Mouse (Mus musculus) E14TG2a.4 (cell line): Measurements from ENCODE around the gene Mtx1.

Experiments used
- H3K27me3 ChIP-seq: 2 replicates; pipeline ENCODE4 v1.6.1; 2014; ENCODE audit warnings: low read length, control low read depth; ENCODE audit not compliant: insufficient read depth
- H3K36me3 ChIP-seq: 2 replicates; pipeline ENCODE4 v1.6.1; 2014; ENCODE audit warnings: low read length, control low read depth; ENCODE audit not compliant: insufficient read depth
- H3K4me1 ChIP-seq: replicated peaks from 2 replicates; pipeline ENCODE4 v1.6.1; 2014; ENCODE audit warnings: low read depth, low read length, control low read depth
- H3K4me3 ChIP-seq: replicated peaks from 2 replicates; pipeline ENCODE4 v1.5.1; 2014; ENCODE audit warnings: mild to moderate bottlenecking, low read length
- H3K9me3 ChIP-seq: 2 replicates; pipeline ENCODE4 v1.6.1; 2014; ENCODE audit warnings: low read length, control low read depth
- CTCF ChIP-seq: conservative IDR thresholded peaks from 2 replicates; pipeline ENCODE4 v1.5.1; 2014; ENCODE audit warnings: low read length
- NANOG ChIP-seq: IDR thresholded peaks from 2 replicates; pipeline ENCODE4 v1.6.1; 2014; ENCODE audit warnings: borderline replicate concordance, low read length, mixed read lengths
- POU5F1 ChIP-seq: IDR thresholded peaks from 2 replicates; pipeline ENCODE4 v1.6.1; 2014; ENCODE audit warnings: low read length, borderline replicate concordance

The Mtx1 gene

GRCm38 (mm10) chr3:89233562-89234110, 6.7 kb upstream of the Mtx1 start:
- TF ChIP-seq NANOG (no peak), CTCF (no peak), POU5F1 (no peak)

GRCm38 (mm10) chr3:89232614-89233013, 5.7 kb upstream of the Mtx1 start:
- H3K36me3 ChIP-seq = no peaks in the 10 kb centered on the region
- H3K4me3 ChIP-seq = no peak overlapping the region
- peaks cover 51% of the 10 kb centered on the region for H3K27me3 ChIP-seq
- TF ChIP-seq CTCF (no peak), NANOG (no peak), POU5F1 (no peak)
- H3K4me1 ChIP-seq = peaks cover 83% of the 10 kb centered on the region
- H3K9me3 ChIP-seq = no peaks in the 10 kb centered on the region

More at GRCm38 (mm10) chr3:89233562-89234110, 6.7 kb upstream of the Mtx1 start:
- Histone ChIP-seq H3K27me3 (peaks cover 61% of the 10 kb centered on the region), H3K36me3 (no peaks in the 10 kb centered on the region), H3K4me1 (peaks cover 87% of the 10 kb centered on the region), H3K9me3 (no peaks in the 10 kb centered on the region), H3K4me3 (no peak overlapping the region)

- H3K36me3 ChIP-seq = no peaks in the 10 kb centered on the region
- H3K27me3 ChIP-seq = peaks cover 44% of the 10 kb centered on the region
- peaks cover 82% of the 10 kb centered on the region for H3K4me1 ChIP-seq
- no peak overlapping the region for H3K4me3 ChIP-seq
- TF ChIP-seq POU5F1 (no peak), NANOG (no peak), CTCF (no peak)
- H3K9me3 ChIP-seq = no peaks in the 10 kb centered on the region
These were observed 4.9 kb upstream of the Mtx1 start for GRCm38 (mm10) chr3:89231772-89232275.

GRCm38 (mm10) chr3:89231345-89231744, 4.5 kb upstream of the Mtx1 start:
- Histone ChIP-seq H3K4me3 (no peak overlapping the region), H3K9me3 (no peaks in the 10 kb centered on the region), H3K4me1 (peaks cover 83% of the 10 kb centered on the region), H3K27me3 (peaks cover 40% of the 10 kb centered on the region), H3K36me3 (no peaks in the 10 kb centered on the region)
- TF ChIP-seq CTCF (no peak), POU5F1 (no peak), NANOG (no peak)

- peaks cover 32% of the 10 kb centered on the region for H3K27me3 ChIP-seq
- peaks cover 81% of the 10 kb centered on the region for H3K4me1 ChIP-seq
- H3K36me3 ChIP-seq = no peaks in the 10 kb centered on the region
- TF ChIP-seq POU5F1 = no peak
- no peak for TF ChIP-seq CTCF
- TF ChIP-seq NANOG = no peak
- no peaks in the 10 kb centered on the region for H3K9me3 ChIP-seq
- H3K4me3 ChIP-seq = no peak overlapping the region
These were observed 3.7 kb upstream of the Mtx1 start for GRCm38 (mm10) chr3:89230561-89230960.

GRCm38 (mm10) chr3:89229276-89229675, 2.4 kb upstream of the Mtx1 start:
- TF ChIP-seq POU5F1 = no peak
- TF ChIP-seq NANOG = no peak
- no peak for TF ChIP-seq CTCF
- no peaks in the 10 kb centered on the region for H3K36me3 ChIP-seq
- H3K27me3 ChIP-seq = peaks cover 21% of the 10 kb centered on the region
- H3K4me1 ChIP-seq = peaks cover 81% of the 10 kb centered on the region
- no peaks in the 10 kb centered on the region for H3K9me3 ChIP-seq
- H3K4me3 ChIP-seq = peak overlapping the region; percentile 80

GRCm38 (mm10) chr3:89228836-89229235, 1.9 kb upstream of the Mtx1 start, which contains the start of gene Muc1:
Muc1 (plus strand) TSS chr3:89229057.
- Histone ChIP-seq H3K4me3 (peak within 1 kb of the TSS; percentile 80), H3K27me3 (peaks cover 21% of the 10 kb centered on the region), H3K9me3 (no peaks in the 10 kb centered on the region), H3K36me3 (peaks cover 3% of the 10 kb centered on the region), H3K4me1 (peaks cover 81% of the 10 kb centered on the region)
- no peak for TF ChIP-seq NANOG
- TF ChIP-seq CTCF = no peak
- no peak for TF ChIP-seq POU5F1

GRCm38 (mm10) chr3:89228180-89228549, 1.3 kb upstream of the Mtx1 start:
- Histone ChIP-seq H3K4me1 (peaks cover 81% of the 10 kb centered on the region), H3K9me3 (no peaks in the 10 kb centered on the region)
- TF ChIP-seq CTCF = peak; percentile 91
- no peak for TF ChIP-seq NANOG

More at GRCm38 (mm10) chr3:89228180-89228549, 1.3 kb upstream of the Mtx1 start:
- H3K27me3 ChIP-seq = peaks cover 21% of the 10 kb centered on the region
- H3K36me3 ChIP-seq = peaks cover 9% of the 10 kb centered on the region
- peak overlapping the region; percentile 80 for H3K4me3 ChIP-seq
